Mouse (Mus musculus): Measurements from ENCODE around the gene Olfm2.

DNA sequence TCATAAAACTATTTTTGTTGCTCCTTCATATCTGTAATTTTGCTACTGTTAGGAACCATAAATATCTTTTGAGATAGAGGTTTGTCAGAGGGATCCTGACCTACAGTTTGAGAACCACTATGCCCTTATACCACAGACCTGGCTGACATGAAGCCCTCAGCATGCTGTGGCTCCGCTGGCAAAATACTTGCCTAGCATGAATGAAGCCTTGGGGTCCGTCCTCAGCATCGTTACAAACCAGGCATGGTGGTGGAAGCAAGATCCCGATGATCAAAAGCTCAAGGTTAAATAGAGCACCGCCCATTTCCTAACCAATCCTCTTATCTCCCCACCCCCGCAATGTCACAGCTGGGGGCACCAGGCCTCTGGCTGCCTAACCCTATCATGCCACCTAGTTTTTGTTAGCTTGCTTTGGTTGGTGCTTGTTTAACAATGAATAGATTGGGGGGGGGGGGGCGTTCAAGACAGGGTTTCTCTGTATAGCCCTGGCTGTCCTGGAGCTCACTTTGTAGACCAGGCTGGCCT is 79.6 kb downstream of the Olfm2 start:
- TF ChIP-seq MYOD1 (IDR thresholded peaks at IDR 0.05; ENCODE audit: control insufficient read depth in 1 of 3, insufficient read length in 2 of 3, low read depth in 2 of 3) (no peak), POLR2A (IDR thresholded peaks at IDR 0.05; ENCODE audit: insufficient read length, low read depth) (no peak), TCF12 (IDR thresholded peaks at IDR 0.05; ENCODE audit: insufficient read depth, poor library complexity, severe bottlenecking) (no peak), USF1 (IDR thresholded peaks at IDR 0.05; ENCODE audit: low read depth) (no peak), POLR2AphosphoS2 (IDR thresholded peaks at IDR 0.05; ENCODE audit: insufficient read length, low read depth) (peak; percentile 51), CEBPB (IDR thresholded peaks at IDR 0.05; ENCODE audit: insufficient read depth, poor library complexity, severe bottlenecking) (no peak), MYOG (IDR thresholded peaks at IDR 0.05; ENCODE audit: control insufficient read depth in 1 of 3, insufficient read depth in 1 of 3, insufficient read length in 2 of 3, low read depth in 2 of 3) (no peak), MAX (IDR thresholded peaks at IDR 0.05; ENCODE audit: low read depth) (no peak), REST (IDR thresholded peaks at IDR 0.05; ENCODE audit: insufficient read depth, insufficient read length) (no peak), TCF3 (IDR thresholded peaks at IDR 0.05; ENCODE audit: insufficient read length, low read depth) (no peak)

Data from myocyte (in vitro differentiated cells).